Mouse (Mus musculus): ENCODE data around the gene Rnf130. TPM values are rescaled to one million over a fixed set of nuclear protein-coding genes. Genes with fewer than 3 reads are reported as not detected.

The Rnf130 gene
- polyA plus RNA-seq, 1 experiment from 2014 or later = 75.8 TPM

DNA sequence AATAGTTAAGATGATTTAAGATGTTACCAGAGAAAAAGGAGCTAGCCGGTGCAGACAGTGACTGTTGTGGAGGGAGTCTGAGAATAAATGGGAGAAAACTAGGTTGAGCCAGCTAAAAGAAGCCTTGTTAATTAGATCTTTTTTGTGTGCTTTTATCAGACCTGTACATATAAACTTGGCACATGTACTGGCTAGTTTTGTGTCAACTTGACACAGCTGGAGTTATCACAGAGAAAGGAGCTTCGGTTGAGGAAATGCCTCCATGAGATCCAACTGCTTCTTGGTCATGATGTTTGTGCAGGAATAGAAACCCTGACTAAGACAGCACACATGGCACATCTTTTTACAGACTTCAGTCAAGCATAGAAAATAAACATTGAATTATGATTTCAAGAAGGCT is 32.6 kb downstream of the Rnf130 start:
- Histone ChIP-seq H3K9ac (replicated peaks) (no peak overlapping the region), H3K4me3 (no peak overlapping the region), H3K27me3 (no peaks in the 10 kb centered on the region), H3K4me2 (replicated peaks) (no peak overlapping the region), H3K36me3 (peaks cover 11% of the 10 kb centered on the region; the same call in 1 of the 2 replicates), H3K4me1 (0 out of 2 replicates have a peak, but pooled peaks cover 4% of the 10 kb centered on the region), H3K27ac (replicated peaks) (no peak overlapping the region), H3K9me3 (no peaks in the 10 kb centered on the region)
- WGBS = 65% methylated on average over 2 of the region's 2 CpGs
- no peak for ATAC-seq (replicated peaks)

DNA sequence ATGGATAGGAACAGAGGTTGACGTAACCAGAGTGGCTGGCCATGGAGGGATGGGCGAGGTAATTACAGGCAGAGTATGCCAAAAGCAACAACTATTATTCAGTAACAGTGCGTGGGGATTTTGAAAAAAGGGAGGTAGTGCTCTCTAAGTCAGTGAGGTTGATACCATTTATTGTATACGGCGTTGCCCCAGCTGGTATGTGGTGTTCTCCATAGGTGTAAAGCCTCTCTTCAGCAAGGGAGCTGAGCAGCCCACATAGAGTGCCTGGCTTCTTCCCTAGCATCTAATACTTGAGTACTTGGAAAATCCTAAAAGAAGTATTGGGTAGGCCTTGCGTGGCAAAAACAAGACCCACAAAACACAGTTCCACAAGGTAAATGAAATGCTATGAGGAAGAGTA is 33.1 kb downstream of the Rnf130 start:
- no peaks in the 10 kb centered on the region for H3K9me3 ChIP-seq
- 0 out of 2 replicates have a peak, but pooled peaks cover 4% of the 10 kb centered on the region for H3K4me1 ChIP-seq
- no peak overlapping the region for H3K4me3 ChIP-seq
- 91% methylated on average over 6 of the region's 6 CpGs for WGBS
- H3K4me2 ChIP-seq (replicated peaks) = no peak overlapping the region
- H3K9ac ChIP-seq (replicated peaks) = no peak overlapping the region
- no peaks in the 10 kb centered on the region for H3K27me3 ChIP-seq
- no peak overlapping the region for H3K27ac ChIP-seq (replicated peaks)
- peaks cover 11% of the 10 kb centered on the region; the same call in 1 of the 2 replicates for H3K36me3 ChIP-seq
- ATAC-seq (replicated peaks) = no peak

DNA sequence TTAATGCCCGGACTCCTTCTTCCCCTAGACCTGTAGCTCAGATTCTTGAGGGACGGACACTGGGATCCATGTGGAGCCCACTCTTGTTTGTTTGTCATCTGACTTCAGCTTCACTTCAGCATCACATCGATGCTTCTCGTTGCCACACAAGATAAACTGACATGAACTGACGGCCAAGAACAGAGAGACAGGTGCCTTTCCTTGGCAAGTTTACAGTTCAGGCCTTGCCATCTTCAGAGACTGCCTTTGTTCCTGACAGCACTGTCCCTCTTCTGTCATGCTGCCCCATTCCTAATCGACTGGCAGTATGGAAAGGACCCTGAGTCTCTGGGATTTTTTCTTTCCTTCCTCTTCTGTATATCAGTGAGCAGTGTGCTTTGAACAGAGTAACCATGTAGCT is 33.9 kb downstream of the Rnf130 start:
- Histone ChIP-seq H3K27ac (replicated peaks) (no peak overlapping the region), H3K9me3 (no peaks in the 10 kb centered on the region), H3K4me3 (no peak overlapping the region), H3K36me3 (peaks cover 10% of the 10 kb centered on the region; the same call in 1 of the 2 replicates), H3K27me3 (no peaks in the 10 kb centered on the region), H3K9ac (replicated peaks) (no peak overlapping the region), H3K4me1 (0 out of 2 replicates have a peak, but pooled peaks cover 4% of the 10 kb centered on the region), H3K4me2 (replicated peaks) (no peak overlapping the region)
- 86% methylated on average over 6 of the region's 6 CpGs for WGBS
- ATAC-seq (replicated peaks) = no peak

DNA sequence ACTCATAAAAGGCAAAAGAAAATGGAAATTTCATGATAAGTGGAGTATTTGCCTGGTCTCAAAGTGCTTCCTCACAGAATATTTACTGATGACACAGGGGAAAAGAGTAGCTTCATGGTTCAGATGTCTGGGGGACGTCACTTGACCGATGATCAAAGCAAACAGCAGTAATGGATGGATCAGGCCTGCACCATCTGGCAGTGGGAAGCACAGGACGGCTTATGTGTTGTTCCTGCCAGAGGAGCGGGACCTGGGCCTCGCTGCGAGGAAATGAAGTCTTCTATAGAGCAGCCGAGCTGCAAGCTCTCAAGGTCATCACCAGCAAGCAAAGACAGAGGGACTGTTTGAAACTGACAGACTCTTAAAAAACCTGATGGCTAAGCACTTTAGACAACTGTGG is 37.0 kb downstream of the Rnf130 start:
- Histone ChIP-seq H3K4me1 (0 out of 2 replicates have a peak, but pooled peaks cover 4% of the 10 kb centered on the region), H3K4me3 (no peak overlapping the region), H3K27ac (replicated peaks) (no peak overlapping the region), H3K9ac (replicated peaks) (no peak overlapping the region), H3K27me3 (no peaks in the 10 kb centered on the region), H3K36me3 (0 out of 2 replicates have a peak, but pooled peaks cover 2% of the 10 kb centered on the region), H3K4me2 (replicated peaks) (no peak overlapping the region), H3K9me3 (no peaks in the 10 kb centered on the region)
- 67% methylated on average over 7 of the region's 7 CpGs for WGBS
- no peak for ATAC-seq (replicated peaks)

DNA sequence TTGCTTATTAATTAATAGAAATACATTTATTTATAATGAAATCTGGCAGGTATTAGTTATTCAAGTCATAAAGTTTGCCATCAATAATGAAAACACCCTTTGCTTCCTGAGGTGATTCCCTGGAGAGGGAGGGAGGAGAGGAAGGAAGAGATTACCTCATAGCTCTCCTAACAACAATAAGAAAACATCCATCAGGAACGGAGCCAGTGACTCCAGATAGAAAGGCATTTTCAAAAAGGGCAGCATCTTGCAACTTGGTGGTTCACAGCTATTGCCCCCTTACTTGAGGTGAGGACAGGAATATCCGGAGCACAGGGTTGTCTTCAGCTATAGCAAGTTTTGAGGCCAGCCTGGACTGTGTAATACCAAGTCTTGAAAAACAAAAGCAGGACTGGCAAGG is 40.9 kb downstream of the Rnf130 start:
- no peak for ATAC-seq (replicated peaks)
- H3K4me1 ChIP-seq = 0 out of 2 replicates have a peak, but pooled peaks cover 4% of the 10 kb centered on the region
- WGBS = 76% methylated on average over 2 of the region's 2 CpGs

DNA sequence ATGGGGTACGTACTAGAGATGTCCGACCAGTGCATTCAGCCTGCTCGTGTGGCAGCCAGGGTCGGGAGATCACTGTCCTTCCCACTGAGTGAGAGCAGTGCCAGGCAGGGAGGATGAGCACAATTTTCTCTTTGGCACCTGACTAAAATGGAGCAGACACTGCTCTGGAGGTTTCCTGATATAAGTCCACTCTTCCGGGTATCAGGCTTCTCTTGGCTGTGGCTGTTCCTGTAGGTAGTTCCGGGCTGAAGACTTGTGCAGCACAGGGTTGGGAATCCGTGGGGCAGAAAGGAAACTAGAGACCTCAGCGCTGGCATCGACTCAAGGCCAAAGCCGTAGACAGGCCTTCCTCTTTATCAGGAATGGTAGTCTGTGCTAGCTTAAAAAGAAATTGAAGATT is 48.7 kb downstream of the Rnf130 start:
- no peak for ATAC-seq (replicated peaks)
- WGBS = 92% methylated on average over 10 of the region's 10 CpGs
- no peak overlapping the region for H3K4me2 ChIP-seq (replicated peaks)
- H3K27ac ChIP-seq (replicated peaks) = no peak overlapping the region
- H3K4me3 ChIP-seq = no peak overlapping the region
- no peak overlapping the region for H3K9ac ChIP-seq (replicated peaks)
- peaks cover 11% of the 10 kb centered on the region for H3K36me3 ChIP-seq
- H3K27me3 ChIP-seq = no peaks in the 10 kb centered on the region
- no peaks in the 10 kb centered on the region for H3K4me1 ChIP-seq
- H3K9me3 ChIP-seq = no peaks in the 10 kb centered on the region

More for the DNA sequence above, 40.9 kb downstream of the Rnf130 start:
- 0 out of 2 replicates have a peak, but pooled peaks cover 2% of the 10 kb centered on the region for H3K36me3 ChIP-seq
- H3K27me3 ChIP-seq = no peaks in the 10 kb centered on the region
- no peak overlapping the region for H3K9ac ChIP-seq (replicated peaks)
- H3K27ac ChIP-seq (replicated peaks) = no peak overlapping the region
- no peak overlapping the region for H3K4me3 ChIP-seq
- no peak overlapping the region for H3K4me2 ChIP-seq (replicated peaks)
- H3K9me3 ChIP-seq = no peaks in the 10 kb centered on the region

DNA sequence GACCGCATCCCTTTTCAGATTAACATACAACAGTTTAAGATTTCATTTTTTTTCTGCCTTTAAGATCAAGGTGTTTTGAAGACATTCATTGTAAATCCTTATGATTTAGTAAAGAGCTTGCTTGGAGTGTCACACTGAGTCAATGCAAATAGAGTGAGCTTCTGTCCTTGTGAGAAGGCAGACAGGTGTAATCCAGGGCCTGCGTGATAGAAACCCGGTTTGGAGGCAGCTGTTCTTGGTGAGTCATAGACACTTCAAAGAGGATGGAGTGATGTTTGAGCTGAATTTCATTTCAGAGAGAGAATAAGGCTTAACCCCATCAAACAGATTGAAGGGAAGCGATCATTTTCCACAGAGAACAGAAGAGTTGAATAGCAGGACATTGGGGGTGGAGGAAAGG is 51.6 kb downstream of the Rnf130 start:
- no peak overlapping the region for H3K27ac ChIP-seq (replicated peaks)

DNA sequence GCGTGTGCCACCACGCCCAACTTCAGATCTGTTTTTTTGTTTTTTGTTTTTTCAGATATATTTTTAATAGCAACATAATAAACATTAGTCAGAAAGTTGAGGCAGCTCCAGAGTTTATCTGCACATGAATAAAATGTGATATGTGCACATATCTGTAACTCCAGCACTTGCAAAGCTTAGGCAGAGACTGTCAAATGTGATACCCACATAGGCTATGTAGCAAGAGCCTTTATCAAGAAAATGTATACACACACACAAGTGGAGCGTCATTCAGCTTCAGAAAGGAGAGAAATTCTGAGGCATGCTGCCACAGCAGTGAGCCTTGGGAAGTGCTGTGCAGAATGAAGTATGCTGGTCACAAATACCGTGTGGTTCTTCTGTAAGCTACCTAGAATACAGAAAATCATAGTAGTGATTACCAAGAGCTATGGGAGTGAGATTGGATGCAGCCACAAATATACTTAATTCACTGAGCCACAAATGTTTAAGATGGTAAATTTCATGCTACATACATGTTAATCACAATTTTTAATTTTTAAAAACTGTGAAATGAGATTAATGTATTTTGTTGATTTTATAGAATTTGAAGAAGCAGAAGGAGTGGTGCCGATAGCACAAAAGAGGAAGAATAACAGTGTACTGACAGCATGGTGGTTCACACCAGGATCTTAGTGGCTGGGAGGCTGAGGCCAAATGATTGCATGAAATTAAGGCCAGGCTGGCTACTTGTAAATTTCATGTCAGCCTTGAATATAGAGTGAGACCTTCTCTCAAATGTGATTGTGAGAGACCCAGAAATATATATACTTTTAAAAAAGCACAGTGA is 56.4 kb downstream of the Rnf130 start:
- Histone ChIP-seq H3K27ac (replicated peaks) (no peak overlapping the region), H3K4me1 (no peaks in the 10 kb centered on the region), H3K36me3 (peaks cover 11% of the 10 kb centered on the region), H3K4me3 (no peak overlapping the region), H3K4me2 (replicated peaks) (no peak overlapping the region), H3K27me3 (no peaks in the 10 kb centered on the region), H3K9me3 (no peaks in the 10 kb centered on the region), H3K9ac (replicated peaks) (no peak overlapping the region)
- no peak for ATAC-seq (replicated peaks)
- 89% methylated on average over 5 of the region's 5 CpGs for whole genome bisulfite sequencing

More for the DNA sequence above, 51.6 kb downstream of the Rnf130 start:
- Histone ChIP-seq H3K9ac (replicated peaks) (no peak overlapping the region), H3K36me3 (peaks cover 5% of the 10 kb centered on the region), H3K9me3 (no peaks in the 10 kb centered on the region), H3K27me3 (no peaks in the 10 kb centered on the region), H3K4me2 (replicated peaks) (no peak overlapping the region), H3K4me1 (no peaks in the 10 kb centered on the region), H3K4me3 (no peak overlapping the region)
- ATAC-seq (replicated peaks) = no peak
- 89% methylated on average over 4 of the region's 4 CpGs for WGBS

DNA sequence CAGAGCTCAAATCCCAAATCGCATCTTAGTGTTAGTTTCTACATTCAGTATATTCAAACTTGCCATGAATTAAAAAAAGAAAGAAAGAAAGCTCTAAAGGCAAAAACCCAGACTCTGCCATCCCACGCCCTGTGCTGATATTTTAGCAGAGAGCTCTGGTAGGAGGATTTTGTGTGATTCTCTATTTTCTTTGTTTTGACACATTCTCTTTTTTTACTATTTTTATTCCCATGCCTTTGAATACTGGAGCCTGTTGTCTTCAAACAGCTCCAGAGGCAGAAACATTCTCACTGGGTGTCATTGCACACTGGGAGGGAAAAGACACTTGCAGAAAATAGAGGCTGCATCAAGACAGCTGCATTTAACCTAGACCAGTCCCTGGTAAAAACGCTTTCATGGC is 61.1 kb downstream of the Rnf130 start:
- peaks cover 4% of the 10 kb centered on the region; the same call in 1 of the 2 replicates for H3K4me1 ChIP-seq
- H3K27me3 ChIP-seq = no peaks in the 10 kb centered on the region
- H3K9ac ChIP-seq (replicated peaks) = no peak overlapping the region
- no peak overlapping the region for H3K4me2 ChIP-seq (replicated peaks)
- no peak overlapping the region for H3K4me3 ChIP-seq
- H3K27ac ChIP-seq (replicated peaks) = no peak overlapping the region
- peaks cover 43% of the 10 kb centered on the region for H3K36me3 ChIP-seq
- ATAC-seq (replicated peaks) = no peak
- H3K9me3 ChIP-seq = no peaks in the 10 kb centered on the region
- whole genome bisulfite sequencing = 97% methylated on average over 3 of the region's 3 CpGs

DNA sequence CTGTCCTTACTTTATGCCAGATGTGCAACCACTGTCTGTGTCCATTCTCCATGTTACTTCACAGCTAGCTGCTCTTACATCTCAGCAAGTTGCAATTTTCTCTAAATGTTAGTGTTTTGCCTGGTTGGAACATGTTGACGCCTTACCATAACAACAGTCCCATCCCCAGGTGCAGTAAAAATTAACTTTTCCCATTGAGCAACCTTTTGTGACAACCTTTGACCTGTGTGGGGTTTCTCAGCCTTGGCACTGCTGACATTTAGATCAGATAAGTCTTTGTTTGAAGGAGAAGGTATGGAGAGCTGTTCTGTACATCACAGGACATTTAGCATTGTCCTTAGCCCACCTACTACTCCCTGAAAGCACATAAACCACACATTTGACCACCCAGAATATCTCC is 64.7 kb downstream of the Rnf130 start:
- WGBS = 90% methylated on average over 1 of the region's 1 CpGs
- Histone ChIP-seq H3K4me2 (replicated peaks) (no peak overlapping the region), H3K9me3 (no peaks in the 10 kb centered on the region), H3K4me1 (peaks cover 4% of the 10 kb centered on the region; the same call in 1 of the 2 replicates), H3K9ac (replicated peaks) (no peak overlapping the region), H3K27ac (replicated peaks) (no peak overlapping the region), H3K4me3 (no peak overlapping the region), H3K36me3 (peaks cover 65% of the 10 kb centered on the region), H3K27me3 (no peaks in the 10 kb centered on the region)
- no peak for ATAC-seq (replicated peaks)

DNA sequence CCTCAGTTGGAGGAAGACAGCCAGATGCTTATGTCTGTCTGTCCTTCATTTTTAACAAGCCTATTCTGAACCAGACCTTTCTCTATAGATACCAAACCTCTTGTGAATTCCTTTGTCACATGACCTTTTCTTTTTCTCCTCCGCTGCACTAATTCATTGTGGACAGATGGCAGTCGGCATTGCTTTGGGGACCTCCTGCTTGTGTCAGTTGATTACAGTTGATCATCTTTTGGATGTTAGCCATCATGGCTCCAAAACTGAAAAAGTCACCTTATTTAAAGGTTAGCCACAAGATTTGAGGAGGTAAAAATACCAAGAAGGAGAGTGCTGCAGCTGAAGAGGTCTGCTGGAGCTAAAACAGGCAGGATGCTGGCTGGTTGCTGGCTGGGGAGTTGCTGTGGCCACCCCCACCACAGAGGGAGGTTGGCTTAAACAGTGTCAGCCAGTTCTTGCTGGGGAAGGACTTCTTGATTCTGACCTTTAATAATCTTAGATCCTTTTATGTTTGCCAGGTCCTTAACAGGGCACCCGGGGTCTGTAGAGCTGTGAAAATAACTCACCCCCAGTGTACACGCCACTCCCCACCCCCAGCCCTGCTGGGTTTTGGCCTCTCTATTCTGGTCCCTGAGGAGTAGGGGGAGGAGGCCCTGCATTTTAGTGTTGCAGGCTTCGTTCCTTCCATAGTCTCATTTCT is 66.0 kb downstream of the Rnf130 start:
- no peaks in the 10 kb centered on the region for H3K9me3 ChIP-seq
- H3K27ac ChIP-seq (replicated peaks) = no peak overlapping the region
- peaks cover 4% of the 10 kb centered on the region; the same call in 1 of the 2 replicates for H3K4me1 ChIP-seq
- H3K36me3 ChIP-seq = peaks cover 71% of the 10 kb centered on the region
- H3K4me3 ChIP-seq = no peak overlapping the region
- no peak overlapping the region for H3K9ac ChIP-seq (replicated peaks)
- H3K4me2 ChIP-seq (replicated peaks) = no peak overlapping the region
- ATAC-seq (replicated peaks) = no peak
- H3K27me3 ChIP-seq = no peaks in the 10 kb centered on the region
- 48% methylated on average over 5 of the region's 5 CpGs for WGBS

DNA sequence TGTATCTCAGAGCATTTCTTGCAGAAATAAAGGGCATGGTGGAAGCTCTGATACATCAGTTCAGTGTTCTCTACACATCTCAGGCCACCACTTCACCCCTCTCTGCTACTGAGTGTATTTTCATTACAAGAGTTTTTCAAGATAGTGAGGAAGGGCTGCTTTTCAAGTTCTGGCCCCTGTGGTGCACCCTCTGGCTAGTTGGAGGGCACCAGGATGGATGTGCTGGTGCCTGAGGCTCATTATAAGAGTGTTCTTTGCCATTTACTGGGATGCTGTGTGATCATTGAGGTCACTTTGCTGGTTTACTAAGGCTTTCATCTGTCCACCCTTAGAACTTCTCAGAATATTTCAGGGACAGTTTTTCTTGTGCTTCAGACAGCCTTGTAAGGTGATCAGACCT is 66.5 kb downstream of the Rnf130 start:
- Histone ChIP-seq H3K4me3 (no peak overlapping the region), H3K4me1 (peaks cover 4% of the 10 kb centered on the region; the same call in 1 of the 2 replicates), H3K27ac (replicated peaks) (no peak overlapping the region), H3K9me3 (no peaks in the 10 kb centered on the region), H3K27me3 (no peaks in the 10 kb centered on the region), H3K36me3 (peaks cover 69% of the 10 kb centered on the region), H3K4me2 (replicated peaks) (no peak overlapping the region), H3K9ac (replicated peaks) (no peak overlapping the region)
- no peak for ATAC-seq (replicated peaks)

Data from forebrain, embryonic 15.5 days (tissue).